Mouse (Mus musculus) midbrain, embryonic 14.5 days (tissue): ENCODE measurements around the gene Psmb5. TPM values are rescaled to one million over a fixed set of nuclear protein-coding genes. Genes with fewer than 3 reads are reported as not detected.
"Not testable (repeated sequence)": the region's sequence is repeated elsewhere in the genome, so short reads cannot be mapped to it uniquely, and the experiment has no call there.

Experiments used
- ATAC-seq: fragments of 200-750 bp; cut with Nextera tagmentation; 2 replicates; pipeline ENCODE4 v1.8.0; 2017; ENCODE audit warnings: moderate number of reproducible peaks, moderate library complexity; ENCODE audit not compliant: low FRiP score, low TSS enrichment
- DNase-seq: peaks from one replicate; pipeline ENCODE4 v3.0.0-alpha.2; 2015
- H3K27ac ChIP-seq: fragments of 300-500 bp; sonication (generic); replicated peaks from 2 replicates; pipeline ENCODE4 v1.5.1; 2014; ENCODE audit warnings: mild to moderate bottlenecking, low read depth, low read length, moderate library complexity
- H3K27me3 ChIP-seq: fragments of 300-500 bp; sonication (generic); 2 replicates; pipeline ENCODE4 v1.6.1; 2014; ENCODE audit warnings: low read length, control low read depth, mixed read lengths; ENCODE audit not compliant: control insufficient read depth, insufficient read depth
- H3K36me3 ChIP-seq: fragments of 300-500 bp; sonication (generic); 2 replicates; pipeline ENCODE4 v1.6.1; 2014; ENCODE audit warnings: low read length, control low read depth; ENCODE audit not compliant: control insufficient read depth, insufficient read depth
- H3K4me1 ChIP-seq: fragments of 300-500 bp; sonication (generic); 2 replicates; pipeline ENCODE4 v1.6.1; 2014; ENCODE audit warnings: mild to moderate bottlenecking, antibody characterized with exemption, low read length, control low read depth; ENCODE audit not compliant: control insufficient read depth, insufficient read depth
- H3K4me2 ChIP-seq: fragments of 300-500 bp; sonication (generic); 2 replicates; pipeline ENCODE4 v1.6.1; 2014; ENCODE audit warnings: mild to moderate bottlenecking, low read length, moderate library complexity
- H3K4me3 ChIP-seq: fragments of 300-500 bp; sonication (generic); replicated peaks from 2 replicates; pipeline ENCODE4 v1.5.1; 2014; ENCODE audit warnings: low read depth, low read length
- H3K9ac ChIP-seq: fragments of 300-500 bp; sonication (generic); replicated peaks from 2 replicates; pipeline ENCODE4 v1.6.1; 2014; ENCODE audit warnings: mild to moderate bottlenecking, low read length, moderate library complexity
- H3K9me3 ChIP-seq: fragments of 300-500 bp; sonication (generic); 2 replicates; pipeline ENCODE4 v1.6.1; 2016; ENCODE audit warnings: low read length, control low read depth, mixed read lengths; ENCODE audit not compliant: control insufficient read depth
- WGBS: fragments of 180-500 bp; shearing (Covaris S2); extraction: QIAGEN DNeasy Blood & Tissue Kit; methylation state at CpG from one replicate; pipeline ENCODE4 v1.1.7; 2014; 5-methylcytosine and 5-hydroxymethylcytosine counted together
- polyA plus RNA-seq: library from polyadenylated mRNA; unstranded; fragments of >200 nt; fragmentation: Nextera tagmentation; extraction: Ambion mirVana; gene quantifications from 2 replicates; pipeline ENCODE4 v1.2.1, GENCODE M21; 2014

Gene Psmb5
- polyA plus RNA-seq, 1 experiment from 2014 or later, result 409 TPM

DNA sequence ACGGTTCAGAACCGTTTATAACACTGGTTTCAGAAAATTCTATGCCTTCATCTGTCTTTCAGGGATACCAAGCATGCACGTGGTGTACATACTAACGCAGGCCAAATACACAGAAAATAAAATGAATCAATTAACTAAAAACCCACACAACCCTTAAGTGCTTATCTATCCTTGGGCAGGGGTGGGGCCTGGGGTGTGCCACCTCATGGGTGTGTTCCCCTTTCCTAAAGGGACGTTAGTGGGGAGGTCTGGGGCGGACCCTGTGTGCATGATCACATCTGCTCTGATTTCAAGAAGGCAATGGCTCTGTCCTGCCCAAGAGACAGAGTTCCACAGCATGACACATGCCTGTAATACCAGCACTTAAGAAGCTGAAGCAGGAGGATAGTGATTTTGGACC is 5.5 kb upstream of the Psmb5 start:
- Histone ChIP-seq H3K27me3 (no peaks in the 10 kb centered on the region), H3K9ac (no peak overlapping the region), H3K4me3 (no peak overlapping the region), H3K4me1 (no peaks in the 10 kb centered on the region), H3K27ac (no peak overlapping the region), H3K9me3 (no peaks in the 10 kb centered on the region), H3K36me3 (no peaks in the 10 kb centered on the region), H3K4me2 (no peak overlapping the region)
- no peak for ATAC-seq
- WGBS, result 91% methylated on average over 6 of the region's 6 CpGs
- no peak for DNase-seq

- H3K4me2 ChIP-seq, result no peak within 1 kb of the TSS
- no peaks in the 10 kb centered on the region for H3K9me3 ChIP-seq
- no peaks in the 10 kb centered on the region for H3K27me3 ChIP-seq
- H3K9ac ChIP-seq, result no peak within 1 kb of the TSS
- no peaks in the 10 kb centered on the region; the same call in 1 of the 2 replicates for H3K36me3 ChIP-seq
- WGBS, result 90% methylated on average over 1 of the region's 1 CpGs
- DNase-seq (no peak), ATAC-seq (no peak)
- peaks cover 12% of the 10 kb centered on the region; the same call in 1 of the 2 replicates for H3K4me1 ChIP-seq
- H3K4me3 ChIP-seq, result no peak within 1 kb of the TSS
- no peak within 1 kb of the TSS for H3K27ac ChIP-seq
Observed at GRCm38 (mm10) chr14:54621133-54621532, 3.3 kb upstream of the Psmb5 start, which contains the start of gene Psmb11. Psmb11 (plus strand) TSS chr14:54621433.

DNA sequence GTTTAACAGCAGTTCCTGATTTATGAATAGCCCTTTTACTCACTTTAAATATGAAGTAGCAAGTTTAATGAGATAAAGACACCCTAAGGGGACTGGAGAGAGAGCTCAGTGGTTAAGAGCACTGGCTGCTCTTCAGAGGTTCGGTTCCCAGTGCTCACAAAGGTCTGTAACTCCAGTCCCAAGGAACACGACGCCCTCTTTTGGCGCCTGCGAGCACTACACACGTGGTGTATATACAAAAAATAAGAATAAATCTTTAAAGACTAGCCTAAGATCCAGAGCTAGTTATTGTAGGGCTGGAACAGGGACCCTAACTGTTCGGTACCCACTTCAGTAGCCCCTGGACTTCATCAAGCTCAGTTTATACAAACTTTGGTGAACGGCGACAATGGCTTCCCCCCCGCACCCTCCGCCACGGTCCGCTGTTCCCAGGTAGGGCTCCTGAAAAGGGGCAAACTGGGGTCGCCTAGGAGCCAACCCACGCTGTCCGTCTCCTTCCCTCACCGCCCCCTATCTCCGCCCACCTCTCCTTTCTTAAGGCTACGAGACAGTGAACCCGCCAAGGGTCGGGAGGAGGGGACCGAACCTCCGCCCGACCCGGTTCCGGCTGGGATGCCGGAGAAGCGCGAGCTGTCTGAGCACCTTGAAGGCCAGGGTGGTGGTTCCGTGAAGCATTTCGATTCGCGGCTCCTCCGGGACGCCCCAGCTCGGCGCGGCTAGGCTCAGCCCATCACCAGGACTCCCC is 498 bp downstream of the Psmb5 start:
- Histone ChIP-seq H3K27me3 (no peaks in the 10 kb centered on the region), H3K9ac (peak overlapping the region; percentile 86), H3K4me3 (peak overlapping the region; percentile 81), H3K4me2 (peak overlapping the region; percentile 71), H3K4me1 (peaks cover 12% of the 10 kb centered on the region; the same call in 1 of the 2 replicates), H3K36me3 (peaks cover 24% of the 10 kb centered on the region), H3K27ac (peak overlapping the region; percentile 79), H3K9me3 (no peaks in the 10 kb centered on the region)
- DNase-seq, result peak; percentile 46
- ATAC-seq, result peak; percentile 49
- WGBS, result 2% methylated on average over 36 of the region's 38 CpGs

DNA sequence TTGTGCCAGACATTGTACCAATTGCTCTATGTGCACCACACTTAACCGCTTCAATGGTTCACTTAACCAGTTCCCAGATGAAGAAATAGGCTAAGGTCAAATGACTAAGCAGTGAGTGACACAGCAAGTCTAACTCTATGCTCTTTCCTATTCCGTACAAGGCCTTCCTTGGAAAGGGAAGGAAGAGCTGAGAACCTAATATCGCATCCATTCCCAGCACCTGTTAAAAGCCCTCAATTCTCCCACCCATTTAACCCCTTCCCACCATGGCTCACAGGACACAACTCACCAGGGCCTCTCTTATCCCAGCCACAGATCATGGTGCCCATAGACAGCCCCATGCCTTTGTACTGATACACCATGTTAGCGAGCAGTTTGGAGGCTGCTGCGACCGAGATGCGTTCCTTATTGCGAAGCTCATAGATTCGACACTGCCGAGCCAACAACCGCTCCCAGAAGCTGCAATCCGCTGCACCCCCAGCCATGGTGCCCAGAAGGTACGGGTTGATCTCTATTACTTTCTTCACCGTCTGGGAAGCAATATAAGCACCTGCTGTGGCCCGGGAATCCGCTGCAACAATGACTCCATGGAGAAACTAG is 1.5 kb downstream of the Psmb5 start:
- H3K9ac ChIP-seq, result no peak overlapping the region
- peak overlapping the region; percentile 71 for H3K4me2 ChIP-seq
- H3K27me3 ChIP-seq, result no peaks in the 10 kb centered on the region
- 94% methylated on average over 16 of the region's 16 CpGs for WGBS
- ATAC-seq (no peak), DNase-seq (no peak)
- no peak overlapping the region for H3K27ac ChIP-seq
- no peak overlapping the region for H3K4me3 ChIP-seq
- H3K4me1 ChIP-seq, result peaks cover 12% of the 10 kb centered on the region; the same call in 1 of the 2 replicates
- H3K36me3 ChIP-seq, result peaks cover 31% of the 10 kb centered on the region
- no peaks in the 10 kb centered on the region for H3K9me3 ChIP-seq

GRCm38 (mm10) chr14:54614130-54614529 is 3.7 kb downstream of the Psmb5 start:
- not testable (repeated sequence) for H3K9me3 ChIP-seq, H3K27me3 ChIP-seq, H3K9ac ChIP-seq, H3K4me2 ChIP-seq, H3K27ac ChIP-seq, ATAC-seq, H3K4me3 ChIP-seq, DNase-seq
- Histone ChIP-seq H3K36me3 (peaks cover 31% of the 10 kb centered on the region), H3K4me1 (peaks cover 12% of the 10 kb centered on the region; the same call in 1 of the 2 replicates)
- 93% methylated on average over 15 of the region's 16 CpGs for WGBS

DNA sequence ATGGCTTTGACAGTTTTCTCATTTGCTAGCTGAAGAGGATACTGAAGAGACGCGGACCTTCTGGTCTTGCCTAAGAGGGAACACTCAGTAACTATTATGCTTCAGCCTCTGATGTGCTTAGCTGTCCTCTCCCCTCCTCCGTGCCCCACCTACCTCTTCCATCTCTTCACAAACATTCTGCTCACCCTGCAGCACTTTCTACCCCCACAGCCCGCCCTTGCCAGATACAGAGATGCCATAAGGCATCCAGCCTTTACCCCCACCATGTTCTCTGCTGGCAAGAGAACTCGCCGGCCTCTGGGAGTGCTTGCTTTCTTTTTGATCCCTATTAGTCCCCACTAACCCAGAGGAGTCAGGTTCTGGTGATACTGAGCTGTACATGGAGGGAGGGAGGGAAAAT is 7.2 kb downstream of the Psmb5 start:
- DNase-seq (no peak), ATAC-seq (no peak)

GRCm38 (mm10) chr14:54609962-54610361 is 7.9 kb downstream of the Psmb5 start:
- Histone ChIP-seq H3K27me3 (no peaks in the 10 kb centered on the region), H3K4me1 (peaks cover under 1% of the 10 kb centered on the region; the same call in 1 of the 2 replicates), H3K36me3 (peaks cover 23% of the 10 kb centered on the region), H3K9ac (no peak overlapping the region), H3K4me3 (no peak overlapping the region), H3K9me3 (no peaks in the 10 kb centered on the region), H3K4me2 (no peak overlapping the region), H3K27ac (no peak overlapping the region)
- DNase-seq (peak; percentile 60), ATAC-seq (no peak)
- WGBS, result 75% methylated on average over 4 of the region's 4 CpGs

More for the DNA sequence above, 7.2 kb downstream of the Psmb5 start:
- H3K27me3 ChIP-seq, result no peaks in the 10 kb centered on the region
- no peak overlapping the region for H3K4me3 ChIP-seq
- no peaks in the 10 kb centered on the region; the same call in 1 of the 2 replicates for H3K4me1 ChIP-seq
- WGBS, result 77% methylated on average over 6 of the region's 6 CpGs
- no peak overlapping the region for H3K4me2 ChIP-seq
- H3K36me3 ChIP-seq, result peaks cover 30% of the 10 kb centered on the region
- H3K9me3 ChIP-seq, result no peaks in the 10 kb centered on the region
- H3K27ac ChIP-seq, result no peak overlapping the region
- no peak overlapping the region for H3K9ac ChIP-seq

- H3K27me3 ChIP-seq, result no peaks in the 10 kb centered on the region
- H3K27ac ChIP-seq, result no peak overlapping the region
- no peak overlapping the region for H3K4me2 ChIP-seq
- H3K4me1 ChIP-seq, result peaks cover 7% of the 10 kb centered on the region; the same call in 1 of the 2 replicates
- DNase-seq, result no peak
- H3K36me3 ChIP-seq, result peaks cover 19% of the 10 kb centered on the region
- no peak overlapping the region for H3K9ac ChIP-seq
- no peaks in the 10 kb centered on the region for H3K9me3 ChIP-seq
- H3K4me3 ChIP-seq, result no peak overlapping the region
- 77% methylated on average over 4 of the region's 4 CpGs for WGBS
- no peak for ATAC-seq
Observed at GRCm38 (mm10) chr14:54609245-54609644, 8.6 kb downstream of the Psmb5 start.
